Mouse (Mus musculus): Measurements from ENCODE around the gene Hist1h4k.
"Not testable (repeated sequence)": the region's sequence is repeated elsewhere in the genome, so short reads cannot be mapped to it uniquely, and the experiment has no call there.

GRCm38 (mm10) chr13:21721757-21722372, 28.4 kb downstream of the Hist1h4k start, which contains the start of gene Hist1h2bm:
- TF ChIP-seq CTCF (conservative IDR thresholded peaks at IDR 0.05; ENCODE audit: low read length); NANOG (IDR thresholded peaks at IDR 0.05; ENCODE audit: borderline replicate concordance, low read length); POU5F1 (IDR thresholded peaks at IDR 0.05; ENCODE audit: borderline replicate concordance, low read length): not testable (repeated sequence)

Measured in E14TG2a.4 (cell line).